Mouse (Mus musculus) embryonic fibroblast, embryonic 13.5 days (primary cell): ENCODE measurements around the gene Gm17324.

Experiments used
- CTCF ChIP-seq: IDR thresholded peaks from 2 replicates; pipeline ENCODE4 v1.5.1; 2011; ENCODE audit warnings: mild to moderate bottlenecking, control low read depth, low read length, moderate library complexity, borderline replicate concordance; ENCODE audit not compliant: insufficient read depth
- POLR2A ChIP-seq: IDR thresholded peaks from 2 replicates; pipeline ENCODE4 v1.6.1; 2011; ENCODE audit warnings: low read depth, mild to moderate bottlenecking, control low read depth, low read length, moderate library complexity

- peak; percentile 46; the same call in 1 of the 2 replicates for TF ChIP-seq POLR2A
- TF ChIP-seq CTCF: no peak
Observed at GRCm38 (mm10) chr9:78482386-78482785, 33.8 kb upstream of the Gm17324 start.
